Mouse (Mus musculus) MEL (cell line): ENCODE measurements around the gene Pgap3. TPM values are rescaled to one million over a fixed set of nuclear protein-coding genes. Genes with fewer than 3 reads are reported as not detected.

Source experiments
- DNase-seq: peaks from one replicate; pipeline ENCODE4 v3.0.0; 2011; ENCODE audit warnings: low read depth, low spot score
- H3K27ac ChIP-seq: 2 replicates; pipeline ENCODE4 v1.5.1; 2012; ENCODE audit warnings: low read depth, mild to moderate bottlenecking, control low read depth, low read length, moderate library complexity; ENCODE audit not compliant: control insufficient read depth
- H3K27me3 ChIP-seq, 2 experiments: fragments of 150-350 bp in 1 of 2; sonication (generic) in 1 of 2; 2 replicates each; pipeline ENCODE4 v1.6.1; 2012; ENCODE audit warnings: low read length in 2 of 2, mild to moderate bottlenecking in 2 of 2, improper control_type of control experiment in 1 of 2, moderate library complexity in 1 of 2; ENCODE audit not compliant: insufficient read depth in 2 of 2, control insufficient read depth in 1 of 2
- H3K36me3 ChIP-seq, 2 experiments: 2 replicates each; pipeline ENCODE4 v1.6.1; 2012 to 2014; ENCODE audit warnings: low read length in 2 of 2, improper control_type of control experiment in 1 of 2, inconsistent platforms in 1 of 2, mild to moderate bottlenecking in 1 of 2; ENCODE audit not compliant: insufficient read depth in 2 of 2, control insufficient read depth in 1 of 2
- H3K4me1 ChIP-seq, 2 experiments: fragments of 150-350 bp in 1 of 2; sonication (generic) in 1 of 2; 2 replicates each; pipeline ENCODE4 v1.6.1; 2012; ENCODE audit warnings: low read length in 2 of 2, improper control_type of control experiment in 1 of 2, mild to moderate bottlenecking in 1 of 2; ENCODE audit not compliant: insufficient read depth in 2 of 2, control insufficient read depth in 1 of 2
- H3K4me3 ChIP-seq, 2 experiments: fragments of 150-350 bp in 1 of 2; sonication (generic) in 1 of 2; 2 replicates each; pipeline ENCODE4 v1.5.1; 2012; ENCODE audit warnings: low read depth in 2 of 2, low read length in 2 of 2, mild to moderate bottlenecking in 2 of 2, moderate library complexity in 2 of 2, control low read depth in 1 of 2, improper control_type of control experiment in 1 of 2; ENCODE audit not compliant: control insufficient read depth in 1 of 2, insufficient read depth in 1 of 2
- H3K79me2 ChIP-seq: 2 replicates; pipeline ENCODE4 v1.6.1; 2012; ENCODE audit warnings: mild to moderate bottlenecking, low read length, moderate library complexity; ENCODE audit not compliant: control insufficient read depth, poor library complexity, insufficient read depth
- H3K9ac ChIP-seq: 2 replicates; pipeline ENCODE4 v1.6.1; 2012; ENCODE audit warnings: low read depth, mild to moderate bottlenecking, control low read depth, low read length, moderate library complexity; ENCODE audit not compliant: control insufficient read depth, poor library complexity, severe bottlenecking
- H3K9me3 ChIP-seq: fragments of 150-350 bp; sonication (generic); replicated peaks from 2 replicates; pipeline ENCODE4 v1.6.1; 2012; ENCODE audit warnings: mild to moderate bottlenecking, low read length, improper control_type of control experiment, moderate library complexity; ENCODE audit not compliant: insufficient read depth
- CHD2 ChIP-seq: IDR thresholded peaks from 2 replicates; pipeline ENCODE4 v1.6.1; 2011; ENCODE audit warnings: low read length, improper control_type of control experiment
- CTCF ChIP-seq, 3 experiments: IDR thresholded peaks in 2 of 3; conservative IDR thresholded peaks in 1 of 3; 2 replicates each; pipeline ENCODE4 v1.5.1; 2011 to 2012; ENCODE audit warnings: low read length in 3 of 3, low read depth in 2 of 3, mild to moderate bottlenecking in 2 of 3, improper control_type of control experiment in 1 of 3, inconsistent platforms in 1 of 3, mixed read lengths in 1 of 3, moderate library complexity in 1 of 3; ENCODE audit not compliant: control insufficient read depth in 1 of 3, insufficient read depth in 1 of 3, poor library complexity in 1 of 3, severe bottlenecking in 1 of 3
- E2F4 ChIP-seq: IDR thresholded peaks from 2 replicates; pipeline ENCODE4 v1.6.1; 2011; ENCODE audit warnings: low read depth, low read length, improper control_type of control experiment, borderline replicate concordance
- EP300 ChIP-seq, 2 experiments: IDR thresholded peaks; 2 replicates each; pipeline ENCODE4 v1.6.1; 2011; ENCODE audit warnings: improper control_type of control experiment in 2 of 2, low read length in 2 of 2, low read depth in 1 of 2, mild to moderate bottlenecking in 1 of 2
- ETS1 ChIP-seq: IDR thresholded peaks from 2 replicates; pipeline ENCODE4 v1.6.1; 2012; ENCODE audit warnings: low read depth, mild to moderate bottlenecking, inconsistent platforms, low read length, improper control_type of control experiment, moderate library complexity
- GABPA ChIP-seq: IDR thresholded peaks from 2 replicates; pipeline ENCODE4 v1.6.1; 2012; ENCODE audit warnings: low read depth, mild to moderate bottlenecking, inconsistent platforms, low read length, improper control_type of control experiment, moderate library complexity
- GATA1 ChIP-seq: IDR thresholded peaks from 2 replicates; pipeline ENCODE4 v1.6.1; 2011; ENCODE audit warnings: low read depth, low read length, improper control_type of control experiment
- JUND ChIP-seq: IDR thresholded peaks from 2 replicates; pipeline ENCODE4 v1.6.1; 2011; ENCODE audit warnings: low read depth, mild to moderate bottlenecking, improper control_type of control experiment, low read length
- KAT2A ChIP-seq: conservative IDR thresholded peaks from 2 replicates; pipeline ENCODE4 v1.6.1; 2012; ENCODE audit warnings: low read depth, low read length, improper control_type of control experiment, inconsistent platforms
- MAX ChIP-seq: IDR thresholded peaks from 2 replicates; pipeline ENCODE4 v1.6.1; 2011; ENCODE audit warnings: low read length, improper control_type of control experiment
- MAZ ChIP-seq: IDR thresholded peaks from 2 replicates; pipeline ENCODE4 v1.6.1; 2012; ENCODE audit warnings: low read depth, mild to moderate bottlenecking, inconsistent platforms, low read length, improper control_type of control experiment
- MEF2A ChIP-seq: IDR thresholded peaks from 2 replicates; pipeline ENCODE4 v1.6.1; 2014; ENCODE audit warnings: low read depth, mild to moderate bottlenecking, inconsistent platforms, low read length, improper control_type of control experiment; ENCODE audit not compliant: poor library complexity, insufficient replicate concordance, severe bottlenecking; ENCODE audit errors: extremely low read depth
- MYC ChIP-seq: IDR thresholded peaks from 2 replicates; pipeline ENCODE4 v1.6.1; 2011; ENCODE audit warnings: low read depth, mild to moderate bottlenecking, low read length, improper control_type of control experiment, moderate library complexity
- POLR2AphosphoS5 ChIP-seq: IDR thresholded peaks from 2 replicates; pipeline ENCODE4 v1.6.1; 2012; ENCODE audit warnings: low read depth, borderline replicate concordance, mild to moderate bottlenecking, inconsistent platforms, low read length, moderate library complexity, mixed read lengths
- RCOR1 ChIP-seq: IDR thresholded peaks from 2 replicates; pipeline ENCODE4 v1.6.1; 2012; ENCODE audit warnings: low read depth, mild to moderate bottlenecking, inconsistent platforms, low read length, improper control_type of control experiment
- SMC3 ChIP-seq: IDR thresholded peaks from 2 replicates; pipeline ENCODE4 v1.6.1; 2011; ENCODE audit warnings: low read depth, low read length, improper control_type of control experiment
- TAL1 ChIP-seq: IDR thresholded peaks from 2 replicates; pipeline ENCODE4 v1.6.1; 2012; ENCODE audit warnings: mild to moderate bottlenecking, inconsistent platforms, low read length, moderate library complexity, mixed read lengths
- TBP ChIP-seq: IDR thresholded peaks from 2 replicates; pipeline ENCODE4 v1.8.0; 2011; ENCODE audit warnings: low read depth, low read length, improper control_type of control experiment
- TCF12 ChIP-seq: IDR thresholded peaks from 2 replicates; pipeline ENCODE4 v1.6.1; 2014; ENCODE audit warnings: low read depth, mild to moderate bottlenecking, inconsistent platforms, low read length, improper control_type of control experiment, moderate library complexity
- ZC3H11A ChIP-seq: IDR thresholded peaks from 2 replicates; pipeline ENCODE4 v1.6.1; 2012; ENCODE audit warnings: low read depth, mild to moderate bottlenecking, inconsistent platforms, low read length, improper control_type of control experiment
- ZMIZ1 ChIP-seq: IDR thresholded peaks from 2 replicates; pipeline ENCODE4 v1.6.1; 2012; ENCODE audit warnings: low read depth, mild to moderate bottlenecking, inconsistent platforms, low read length, improper control_type of control experiment, moderate library complexity
- polyA plus RNA-seq, 2 experiments: library from polyadenylated mRNA; stranded (reverse) in 1 of 2; unstranded in 1 of 2; fragments of >175 nt in 1 of 2; fragments of >200 nt in 1 of 2; gene quantifications; 2 replicates each; pipeline versions ENCODE4 v1.2.1 to v1.2.4; 2012; ENCODE audit warnings: low replicate concordance in 2 of 2, low read depth in 1 of 2; ENCODE audit not compliant: insufficient read length in 2 of 2, insufficient read depth in 1 of 2, missing spikeins in 1 of 2
- total RNA-seq: library from RNA; depleted of rRNA; stranded (reverse); fragments of 300-350 nt; gene quantifications from 2 replicates; pipeline ENCODE4 v1.2.3, GENCODE M21; 2012

The Pgap3 gene
- total and polyA plus RNA-seq, 3 experiments, result 7.4 to 8.4 TPM; not detected in 1

DNA sequence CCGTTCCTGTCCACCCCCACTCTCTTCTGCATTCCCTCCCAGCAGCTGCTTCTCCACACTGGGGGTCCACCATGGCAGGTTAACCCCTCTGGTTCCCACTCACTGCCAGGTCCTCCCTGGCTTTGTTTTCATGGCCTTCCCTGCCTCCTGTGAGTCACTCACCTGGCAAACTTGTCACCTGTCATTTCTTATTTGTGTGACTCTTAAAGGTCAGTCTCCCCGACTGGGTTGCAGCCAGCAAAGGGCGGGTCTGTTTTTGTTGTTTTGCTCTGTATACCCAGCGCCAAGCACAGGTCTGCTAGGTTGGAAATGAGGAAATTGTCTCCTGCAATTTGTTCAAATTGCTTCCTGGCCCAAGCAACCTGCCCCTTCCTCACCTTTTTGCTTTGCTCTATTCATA is 45.4 kb upstream of the Pgap3 start:
- H3K79me2 ChIP-seq, result no peaks in the 10 kb centered on the region
- no peak overlapping the region for H3K27ac ChIP-seq
- no peaks in the 10 kb centered on the region for H3K9me3 ChIP-seq
- no peak for DNase-seq
- H3K27me3 ChIP-seq, result peaks cover 0 to 6% of the 10 kb centered on the region in 2 experiments
- H3K36me3 ChIP-seq, result no peaks in the 10 kb centered on the region
- no peaks in the 10 kb centered on the region for H3K4me1 ChIP-seq
- TF ChIP-seq ZC3H11A (no peak), E2F4 (no peak), MYC (no peak), TAL1 (no peak), RCOR1 (no peak), KAT2A (no peak), POLR2AphosphoS5 (no peak), JUND (no peak)
- H3K4me3 ChIP-seq, result no peak overlapping the region
- H3K9ac ChIP-seq, result no peak overlapping the region

DNA sequence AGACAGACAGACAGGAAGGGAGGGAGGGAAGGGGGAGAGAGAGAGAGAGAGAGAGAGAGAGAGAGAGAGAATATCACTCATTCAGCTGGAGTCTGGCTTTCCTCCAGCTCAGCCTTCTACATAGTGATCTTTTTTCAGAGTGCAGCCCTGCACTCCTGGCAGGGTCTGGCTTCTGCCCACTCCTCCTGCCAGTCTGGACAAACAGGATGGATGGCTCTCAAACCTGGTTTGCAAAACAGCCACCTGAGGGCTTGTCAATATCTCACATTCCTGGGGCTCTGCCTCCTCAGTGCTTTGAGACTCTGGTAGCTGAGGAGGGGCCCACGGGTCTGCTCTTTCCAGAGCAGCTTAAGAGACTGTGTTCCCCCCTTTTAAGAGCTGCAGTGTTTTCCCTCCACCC is 44.9 kb upstream of the Pgap3 start:
- Histone ChIP-seq H3K79me2 (no peaks in the 10 kb centered on the region), H3K9ac (no peak overlapping the region), H3K36me3 (no peaks in the 10 kb centered on the region), H3K9me3 (no peaks in the 10 kb centered on the region), H3K27me3 (peaks cover 0 to 6% of the 10 kb centered on the region in 2 experiments), H3K4me3 (no peak overlapping the region), H3K4me1 (no peaks in the 10 kb centered on the region), H3K27ac (no peak overlapping the region)
- DNase-seq, result no peak
- TF ChIP-seq ETS1, result no peak
- TF ChIP-seq EP300 (IDR thresholded peaks at IDR 0.05; ENCODE audit: low read depth in 1 of 2, low read length in 2 of 2), result no peak

DNA sequence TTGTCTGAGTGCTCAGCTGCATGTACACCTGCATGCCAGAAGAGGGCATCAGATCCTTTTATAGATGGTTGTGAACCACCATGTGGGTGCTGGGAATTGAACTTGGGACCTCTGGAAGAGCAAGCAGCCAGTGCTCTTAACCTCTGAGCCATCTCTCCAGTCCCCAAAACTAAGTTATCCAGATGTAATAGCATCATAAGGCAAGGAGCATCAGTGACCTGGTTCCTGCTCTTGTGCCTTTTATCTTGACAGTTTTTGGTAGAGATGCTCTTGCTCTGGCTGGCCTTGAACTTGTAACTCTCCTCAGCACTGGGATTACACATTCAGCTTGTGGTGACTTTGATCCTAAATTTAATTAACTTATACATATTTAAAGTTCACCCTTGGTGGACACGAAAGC is 43.4 kb upstream of the Pgap3 start:
- Histone ChIP-seq H3K27me3 (peaks cover 0 to 6% of the 10 kb centered on the region in 2 experiments), H3K9ac (no peak overlapping the region), H3K9me3 (no peaks in the 10 kb centered on the region), H3K4me3 (no peak overlapping the region), H3K79me2 (no peaks in the 10 kb centered on the region; the same call in 1 of the 2 replicates), H3K4me1 (no peaks in the 10 kb centered on the region), H3K36me3 (no peaks in the 10 kb centered on the region), H3K27ac (no peak overlapping the region)
- peak; percentile 10 for DNase-seq
- TF ChIP-seq CHD2 (no peak), TCF12 (no peak), MYC (no peak), ZMIZ1 (peak; percentile 28; the same call in 1 of the 2 replicates), JUND (no peak), MAX (no peak), RCOR1 (no peak), MAZ (no peak), GABPA (no peak), SMC3 (no peak), GATA1 (no peak), MEF2A (no peak), ZC3H11A (no peak), TAL1 (no peak), CTCF (IDR thresholded peaks at IDR 0.05 in 2 of 3, conservative IDR thresholded peaks at IDR 0.05 in 1 of 3; ENCODE audit: control insufficient read depth in 1 of 3, insufficient read depth in 1 of 3, low read depth in 2 of 3, low read length in 3 of 3, poor library complexity in 1 of 3, severe bottlenecking in 1 of 3) (peak in 2 of 3 experiments; percentile 4 to 17; a peak in 1 of 6 replicates), TBP (peak; percentile 65; the same call in 1 of the 2 replicates), KAT2A (no peak)
